Mouse (Mus musculus): ENCODE measurements around the gene Eid2b. TPM values are rescaled to one million over a fixed set of nuclear protein-coding genes. Genes with fewer than 3 reads are reported as not detected.

The Eid2b gene
- total RNA-seq, 2 experiments from 2014 or later: 1.9 to 2.1 TPM

DNA sequence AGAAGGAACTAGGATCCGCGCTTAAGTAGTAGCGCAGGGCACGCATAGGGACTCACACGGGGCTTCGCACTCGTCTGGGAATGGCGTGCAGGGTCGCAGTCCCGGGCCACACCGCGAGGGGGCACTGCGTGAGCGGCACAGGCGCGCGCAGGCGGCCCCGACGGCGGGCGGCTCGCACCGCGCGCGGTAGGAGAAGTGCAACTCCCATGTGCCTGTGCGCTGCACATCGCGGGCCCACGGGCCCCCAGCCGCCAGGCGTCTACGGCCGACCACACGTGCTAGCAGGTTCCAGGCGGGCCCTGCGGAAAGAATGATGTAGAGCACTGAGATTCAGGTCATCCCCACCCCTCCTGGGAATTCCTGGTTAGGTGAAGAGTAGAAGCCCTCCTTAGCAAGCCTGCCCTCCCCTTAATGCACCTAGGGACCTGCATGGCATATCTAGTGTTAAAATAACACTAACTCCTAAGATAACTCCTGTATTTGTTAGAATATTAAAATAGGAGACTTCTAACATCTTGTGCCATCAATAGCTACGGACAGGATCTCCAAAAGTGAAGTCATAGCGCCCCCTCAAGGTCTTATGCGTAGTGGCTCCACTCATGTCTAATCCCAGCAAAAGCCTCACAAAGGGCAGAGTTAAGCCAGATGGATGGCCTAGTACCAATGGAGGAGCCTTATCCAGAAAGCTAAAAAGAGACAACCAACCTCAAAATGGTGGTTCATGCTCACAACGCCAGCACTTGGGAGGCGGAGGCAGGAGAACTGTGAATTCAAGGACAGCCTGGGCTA is 21.5 kb downstream of the Eid2b start:
- peak; percentile 55 for ATAC-seq (replicated peaks; ENCODE audit: poor library complexity, severe bottlenecking)

- ATAC-seq (replicated peaks; ENCODE audit: poor library complexity, severe bottlenecking): peak; percentile 68
Measured at GRCm38 (mm10) chr7:28301616-28302433, 24.3 kb downstream of the Eid2b start, which contains the start of gene Dll3. Dll3 (minus strand) TSS chr7:28302238.

- no peak for ATAC-seq (replicated peaks; ENCODE audit: poor library complexity, severe bottlenecking)
Measured at GRCm38 (mm10) chr7:28305641-28306040, 28.1 kb downstream of the Eid2b start.

GRCm38 (mm10) chr7:28306216-28306615 is 28.7 kb downstream of the Eid2b start:
- ATAC-seq (replicated peaks; ENCODE audit: poor library complexity, severe bottlenecking): no peak

DNA sequence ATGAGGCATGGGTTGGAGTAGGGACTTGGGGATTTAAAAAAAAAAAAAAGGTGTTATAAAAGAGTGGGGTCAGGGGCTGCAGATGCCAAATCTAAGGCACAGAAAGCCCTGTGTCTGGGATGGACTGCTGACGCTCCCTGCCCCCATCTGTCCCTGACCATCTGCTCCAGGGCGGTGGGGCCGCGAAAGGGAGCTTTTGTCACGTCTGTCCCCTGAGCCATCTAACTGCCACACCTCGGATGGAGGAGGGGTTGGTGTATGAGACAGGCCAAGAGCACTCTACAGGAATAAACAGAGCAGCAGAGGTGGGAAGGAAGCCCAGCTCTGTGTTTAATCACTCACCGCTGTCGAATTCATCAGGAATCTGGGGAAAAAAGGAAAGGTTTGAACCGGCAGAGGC is 32.2 kb downstream of the Eid2b start:
- no peak for ATAC-seq (replicated peaks; ENCODE audit: poor library complexity, severe bottlenecking)

DNA sequence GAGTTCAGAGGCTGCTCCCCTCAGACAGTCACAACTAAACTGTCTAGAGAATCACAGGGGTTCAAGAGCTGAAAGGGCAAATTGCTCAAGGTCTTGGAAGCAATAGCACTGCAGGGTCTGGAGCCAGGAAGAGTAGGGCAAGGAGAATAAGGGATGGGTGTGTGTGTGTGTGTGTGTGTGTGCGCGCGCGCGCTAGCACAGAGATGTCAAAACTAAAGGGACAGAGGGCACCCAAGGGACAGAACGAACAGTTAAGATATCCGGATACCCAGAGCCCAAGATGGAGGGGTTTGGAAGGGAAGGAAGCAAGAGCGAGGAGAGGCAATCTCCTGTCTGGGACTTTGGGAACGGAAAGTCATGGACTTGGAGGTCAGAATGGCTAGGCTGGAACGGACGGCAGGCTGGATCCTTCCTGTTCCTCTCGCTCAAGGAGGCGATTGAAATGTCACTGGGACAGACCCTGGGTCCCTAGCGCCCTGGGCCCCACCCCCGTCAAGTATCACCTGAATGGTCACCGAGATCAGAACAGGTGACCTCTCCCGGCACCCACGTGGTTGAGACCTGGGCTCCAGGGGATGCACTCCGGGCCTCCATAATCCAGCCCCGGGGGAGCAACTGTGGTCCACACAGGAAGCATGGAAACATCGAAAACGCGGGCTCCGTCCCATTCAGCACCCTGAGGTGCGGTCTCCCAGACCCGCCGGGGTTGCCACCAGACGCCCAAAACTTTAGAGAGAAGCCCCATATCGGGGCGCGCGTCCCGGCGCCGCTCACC is 33.8 kb downstream of the Eid2b start:
- ATAC-seq (replicated peaks; ENCODE audit: poor library complexity, severe bottlenecking): peak; percentile 10

GRCm38 (mm10) chr7:28311926-28312543 is 34.5 kb downstream of the Eid2b start, which contains the start of gene Timm50:
Timm50 (minus strand) TSS chr7:28312072.
- peak; percentile 98 for ATAC-seq (replicated peaks; ENCODE audit: poor library complexity, severe bottlenecking)

DNA sequence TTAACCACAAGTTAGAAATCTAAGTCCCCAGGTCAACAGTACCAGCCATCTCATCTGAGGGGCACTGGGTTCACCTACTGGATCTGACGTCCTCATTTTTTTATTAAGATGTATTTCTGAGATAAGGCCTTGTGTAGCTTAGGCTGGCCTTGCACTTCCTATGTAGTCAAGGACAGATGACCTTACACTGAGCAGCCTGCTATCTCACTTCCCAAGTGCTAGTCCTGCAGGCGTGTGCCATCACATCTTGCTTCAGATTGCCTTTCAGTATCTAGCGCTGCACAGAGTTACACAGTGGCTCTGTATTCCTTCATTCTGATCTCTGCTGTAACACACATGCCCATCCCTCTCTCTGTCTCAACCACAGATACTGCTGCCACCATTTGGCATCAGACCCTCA is 40.5 kb downstream of the Eid2b start:
- ATAC-seq (replicated peaks; ENCODE audit: poor library complexity, severe bottlenecking): no peak

DNA sequence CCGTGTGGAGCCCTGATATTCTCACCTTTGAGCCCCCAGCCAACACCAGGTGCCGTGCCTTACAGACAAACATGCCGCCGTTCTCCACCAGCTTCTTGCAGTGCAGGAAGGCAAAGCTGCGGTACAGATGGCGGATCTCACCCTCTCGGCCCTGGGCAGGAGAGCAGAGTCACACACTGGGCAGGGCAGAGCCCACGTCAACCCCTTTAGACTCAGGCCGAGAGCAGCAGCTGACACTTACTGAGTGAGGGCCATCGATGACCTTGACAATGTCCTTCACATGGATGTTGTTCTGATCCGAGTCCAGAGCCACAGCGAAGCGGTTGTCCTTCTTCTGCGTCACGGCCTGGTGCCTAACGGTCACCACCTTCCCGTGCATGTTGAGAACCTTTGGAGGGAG is 41.2 kb downstream of the Eid2b start:
- ATAC-seq (replicated peaks; ENCODE audit: poor library complexity, severe bottlenecking): no peak

- peak; percentile 85 for ATAC-seq (replicated peaks; ENCODE audit: poor library complexity, severe bottlenecking)
Measured at GRCm38 (mm10) chr7:28321974-28322720, 44.6 kb downstream of the Eid2b start.

- no peak for ATAC-seq (replicated peaks; ENCODE audit: poor library complexity, severe bottlenecking)
Measured at GRCm38 (mm10) chr7:28325293-28325692, 47.8 kb downstream of the Eid2b start.

- ATAC-seq (replicated peaks; ENCODE audit: poor library complexity, severe bottlenecking): no peak
Measured at GRCm38 (mm10) chr7:28326457-28326856, 48.9 kb downstream of the Eid2b start.

GRCm38 (mm10) chr7:28328260-28328659 is 50.7 kb downstream of the Eid2b start:
- no peak for ATAC-seq (replicated peaks; ENCODE audit: poor library complexity, severe bottlenecking)

Other genes with a start within 250 kb of the Eid2b start
- 151 and 161 TPM in 2 replicates for gene Psmc4, start 227.6 kb upstream of the Eid2b start, total RNA-seq (2014; fragmentation: Nextera tagmentation)
- gene Psmc4, start 227.6 kb upstream of the Eid2b start, total RNA-seq (2017): 165 and 198 TPM in 2 replicates
- not detected in 2 replicates for gene Fcgbp, start 206.5 kb upstream of the Eid2b start, total RNA-seq (2014; fragmentation: Nextera tagmentation)
- not detected in 2 replicates for gene Fcgbp, start 206.5 kb upstream of the Eid2b start, total RNA-seq (2017)
- gene 9530053A07Rik, start 148.3 kb upstream of the Eid2b start, total RNA-seq (2014; fragmentation: Nextera tagmentation): not detected in 2 replicates
- gene 9530053A07Rik, start 148.3 kb upstream of the Eid2b start, total RNA-seq (2017): not detected in 2 replicates
- 226 and 268 TPM in 2 replicates for gene Fbl, start 108.0 kb upstream of the Eid2b start, total RNA-seq (2014; fragmentation: Nextera tagmentation)
- 234 and 267 TPM in 2 replicates for gene Fbl, start 108.0 kb upstream of the Eid2b start, total RNA-seq (2017)
- gene Dyrk1b, start 98.3 kb upstream of the Eid2b start, total RNA-seq (2014; fragmentation: Nextera tagmentation): 1.2 and 4.1 TPM in 2 replicates
- 2.3 and 3.2 TPM in 2 replicates for gene Dyrk1b, start 98.3 kb upstream of the Eid2b start, total RNA-seq (2017)
- gene Eid2, start 9.9 kb upstream of the Eid2b start, total RNA-seq (2014; fragmentation: Nextera tagmentation): 1.2 and 2.3 TPM in 2 replicates
- gene Eid2, start 9.9 kb upstream of the Eid2b start, total RNA-seq (2017): 2.0 and 2.8 TPM in 2 replicates
- not detected in 2 replicates for gene Selenov, start 13.4 kb downstream of the Eid2b start, total RNA-seq (2014; fragmentation: Nextera tagmentation)
- gene Selenov, start 13.4 kb downstream of the Eid2b start, total RNA-seq (2017): not detected in 2 replicates
- not detected in 2 replicates for gene Dll3, start 24.5 kb downstream of the Eid2b start, total RNA-seq (2014; fragmentation: Nextera tagmentation)
- 0.10 TPM in 1 of 2 replicates, not detected in the other for gene Dll3, start 24.5 kb downstream of the Eid2b start, total RNA-seq (2017)
- gene Timm50, start 34.3 kb downstream of the Eid2b start, total RNA-seq (2014; fragmentation: Nextera tagmentation): 60.1 and 83.1 TPM in 2 replicates
- gene Timm50, start 34.3 kb downstream of the Eid2b start, total RNA-seq (2017): 45.8 and 47.7 TPM in 2 replicates
- gene Supt5, start 61.0 kb downstream of the Eid2b start, total RNA-seq (2014; fragmentation: Nextera tagmentation): 72.1 and 81.1 TPM in 2 replicates
- 61.2 and 64.1 TPM in 2 replicates for gene Supt5, start 61.0 kb downstream of the Eid2b start, total RNA-seq (2017)
- 4,181 and 4,473 TPM in 2 replicates for gene Rps16, start 72.9 kb downstream of the Eid2b start, total RNA-seq (2014; fragmentation: Nextera tagmentation)
- 929 and 980 TPM in 2 replicates for gene Rps16, start 72.9 kb downstream of the Eid2b start, total RNA-seq (2017)
- gene Plekhg2, start 94.9 kb downstream of the Eid2b start, total RNA-seq (2014; fragmentation: Nextera tagmentation): 4.1 and 6.1 TPM in 2 replicates
- gene Plekhg2, start 94.9 kb downstream of the Eid2b start, total RNA-seq (2017): 0.88 and 1.1 TPM in 2 replicates
- 37.1 and 55.8 TPM in 2 replicates for gene Zfp36, start 102.5 kb downstream of the Eid2b start, total RNA-seq (2014; fragmentation: Nextera tagmentation)
- gene Zfp36, start 102.5 kb downstream of the Eid2b start, total RNA-seq (2017): 30.8 and 41.3 TPM in 2 replicates
- 19.2 and 25.5 TPM in 2 replicates for gene Med29, start 115.0 kb downstream of the Eid2b start, total RNA-seq (2014; fragmentation: Nextera tagmentation)
- 16.7 and 18.5 TPM in 2 replicates for gene Med29, start 115.0 kb downstream of the Eid2b start, total RNA-seq (2017)
- 97.6 and 111 TPM in 2 replicates for gene Paf1, start 115.2 kb downstream of the Eid2b start, total RNA-seq (2014; fragmentation: Nextera tagmentation)
- gene Paf1, start 115.2 kb downstream of the Eid2b start, total RNA-seq (2017): 136 and 170 TPM in 2 replicates
- gene Gmfg, start 159.7 kb downstream of the Eid2b start, total RNA-seq (2014; fragmentation: Nextera tagmentation): 420 and 510 TPM in 2 replicates
- gene Gmfg, start 159.7 kb downstream of the Eid2b start, total RNA-seq (2017): 682 and 721 TPM in 2 replicates
- 0.80 and 1.7 TPM in 2 replicates for gene Lrfn1, start 174.2 kb downstream of the Eid2b start, total RNA-seq (2014; fragmentation: Nextera tagmentation)
- 0.36 and 0.52 TPM in 2 replicates for gene Lrfn1, start 174.2 kb downstream of the Eid2b start, total RNA-seq (2017)
- not detected in 2 replicates for gene Ifnl2, start 232.7 kb downstream of the Eid2b start, total RNA-seq (2014; fragmentation: Nextera tagmentation)
- not detected in 2 replicates for gene Ifnl2, start 232.7 kb downstream of the Eid2b start, total RNA-seq (2017)
- not detected in 2 replicates for gene Ifnl3, start 245.1 kb downstream of the Eid2b start, total RNA-seq (2014; fragmentation: Nextera tagmentation)
- gene Ifnl3, start 245.1 kb downstream of the Eid2b start, total RNA-seq (2017): not detected in 2 replicates

All from granulocyte monocyte progenitor cell, adult 5-6 weeks (primary cell).